Mouse (Mus musculus) common myeloid progenitor, adult 5-6 weeks (primary cell): Measurements from ENCODE around the gene Sfmbt1. TPM values are rescaled to one million over a fixed set of nuclear protein-coding genes. Genes with fewer than 3 reads are reported as not detected.

Experiments used
- ATAC-seq: replicated peaks from 2 replicates; pipeline ENCODE4 v1.8.0; 2016; ENCODE audit warnings: low read depth, mild to moderate bottlenecking, moderate TSS enrichment, inconsistent platforms; ENCODE audit not compliant: poor library complexity, severe bottlenecking
- total RNA-seq: library from RNA; stranded (forward); fragments of 200-1000, 187-1606 nt; gene quantifications from 2 replicates; pipeline ENCODE4 v1.2.3, GENCODE M21; 2017

Sfmbt1 gene
- total RNA-seq, 1 experiment from 2014 or later, result 18.9 TPM

GRCm38 (mm10) chr14:30869391-30869801 is 154.7 kb downstream of the Sfmbt1 start:
- ATAC-seq, result no peak

DNA sequence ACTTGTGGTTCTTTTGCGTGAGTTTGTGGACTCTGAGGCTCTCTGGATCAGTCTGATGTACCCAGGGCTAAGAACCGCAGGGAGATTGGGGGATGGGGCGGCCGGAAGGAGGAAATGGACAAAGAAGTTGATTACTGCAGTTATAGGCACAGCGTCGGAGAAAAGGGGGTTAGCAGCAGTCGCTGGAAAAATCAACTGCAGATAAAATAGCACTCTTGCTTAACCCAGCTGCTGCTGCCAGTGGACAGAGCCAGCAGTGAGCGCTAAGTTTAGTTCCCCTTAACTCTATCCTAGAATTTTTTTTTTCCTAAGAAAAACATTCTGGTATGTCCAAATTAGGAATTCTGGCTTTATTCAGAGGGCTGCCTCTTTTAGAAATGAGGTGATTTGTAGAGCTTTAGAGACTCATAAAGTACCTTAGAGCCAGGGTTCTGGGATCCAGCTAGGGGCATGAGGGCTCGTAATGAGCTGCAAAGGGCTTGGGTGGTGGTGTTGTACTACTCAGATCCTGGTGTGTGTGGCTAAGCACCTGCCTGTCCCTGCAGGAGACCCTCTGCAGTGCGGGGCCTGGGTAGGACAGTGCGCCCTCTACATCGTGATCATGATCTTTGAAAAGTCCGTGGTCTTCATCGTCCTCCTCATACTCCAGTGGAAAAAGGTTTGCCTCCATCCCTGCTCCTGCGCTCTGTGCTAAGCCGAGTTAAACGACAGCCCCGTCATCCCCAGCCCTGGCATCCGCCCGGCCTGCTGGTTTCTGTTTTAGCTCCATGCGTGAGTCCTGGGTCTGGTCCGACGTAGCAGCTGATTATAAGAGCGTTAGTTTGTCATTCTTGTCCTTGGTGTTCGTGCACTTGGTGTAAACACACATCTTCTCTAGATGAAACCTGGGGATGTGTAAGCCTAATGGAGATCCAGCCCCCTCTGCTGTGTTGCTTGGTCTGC is 155.8 kb downstream of the Sfmbt1 start:
- ATAC-seq, result peak; percentile 25; the same call in 1 of the 2 replicates

Other genes starting within 250 kb of the Sfmbt1 start
- gene Dcp1a, start 235.3 kb upstream of the Sfmbt1 start, total RNA-seq, result 26.4 and 32.9 TPM in 2 replicates
- gene Cacna1d, start 223.4 kb upstream of the Sfmbt1 start, total RNA-seq, result 0.49 and 0.78 TPM in 2 replicates
- gene Tkt, start 166.5 kb upstream of the Sfmbt1 start, total RNA-seq, result 450 and 458 TPM in 2 replicates
- gene Prkcd, start 88.6 kb upstream of the Sfmbt1 start, total RNA-seq, result 80.4 and 81.1 TPM in 2 replicates
- gene Rft1, start 60.5 kb upstream of the Sfmbt1 start, total RNA-seq, result 15.8 and 18.3 TPM in 2 replicates
- gene Tmem110, start 110.7 kb downstream of the Sfmbt1 start, total RNA-seq, result 6.4 and 6.8 TPM in 2 replicates
- 0.78 TPM in 1 of 2 replicates, not detected in the other for gene Mustn1, start 164.4 kb downstream of the Sfmbt1 start, total RNA-seq
- not detected in 2 replicates for gene Itih4, start 171.6 kb downstream of the Sfmbt1 start, total RNA-seq
- gene Itih3, start 208.9 kb downstream of the Sfmbt1 start, total RNA-seq, result not detected in 2 replicates
- not detected in 2 replicates for gene Itih1, start 228.4 kb downstream of the Sfmbt1 start, total RNA-seq
- 14.2 and 18.1 TPM in 2 replicates for gene Nek4, start 236.5 kb downstream of the Sfmbt1 start, total RNA-seq